Comparison of ENCODE assay signal across 21 mouse cellular contexts in the genomic region with DNA sequence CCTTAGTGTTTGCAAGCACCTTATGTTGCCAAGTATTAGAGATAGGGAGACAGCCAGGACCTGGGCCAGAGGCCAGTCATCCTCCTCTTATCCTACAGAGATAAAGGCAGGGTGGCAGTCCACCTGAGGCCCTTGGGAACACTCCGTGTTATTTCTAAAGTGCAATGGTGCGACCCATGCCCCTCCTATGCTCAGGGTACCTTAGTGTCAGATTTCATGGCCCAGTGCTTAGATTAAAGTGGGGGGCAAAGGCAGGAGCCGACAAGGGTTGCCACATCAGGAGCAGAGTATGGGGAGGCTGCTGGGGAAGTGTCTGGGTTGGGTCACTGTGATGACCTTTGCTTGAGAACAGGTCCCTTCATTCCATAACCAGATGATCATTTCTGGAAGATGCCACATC. TPM values are rescaled to one million over a fixed set of nuclear protein-coding genes. Genes with fewer than 3 reads are reported as not detected.
A peak's percentile ranks its signal among the peaks of the same experiment; 100 is the strongest.
DNase-seq lines count a peak whose midpoint lies in the region.
"Had no signal": no experiment of that assay in that cellular context is flagged by ENCODE, and none has a peak within 500 bp of the region (broad histone marks: within the 10 kb centered on the region; RNA-seq: fewer than 3 reads in every experiment).

No protein-coding gene starts in this region.

- H3K36me3 ChIP-seq in heart, embryonic 10.5 days: peaks cover 50% of the 10 kb centered on the region

- DNase-seq in heart, adult 11 months: peak; percentile 90
- no peak for DNase-seq in heart, postnatal 25 days (ENCODE audit: low spot score)
- DNase-seq in heart, embryonic 10.5 days (ENCODE audit: low spot score): peak; percentile 64
- DNase-seq in heart, adult 9 months (ENCODE audit: low spot score in 2 of 2): no peak
- DNase-seq in urinary bladder, adult 2 months (ENCODE audit: low spot score): peak; percentile 11
- no peak for DNase-seq in urinary bladder, postnatal 14 days (ENCODE audit: low spot score)
- DNase-seq: adrenal gland, adult 2 months; adrenal gland, adult 8-10 months; adrenal gland, postnatal 10 days; adrenal gland, postnatal 14 days; adrenal gland, postnatal 25 days; adrenal gland, postnatal 36 days; B cell, adult 2 months; cerebellum, adult 11 months; cerebellum, adult 11-12 months; cerebellum, adult 18-20 months had no signal

- intact Hi-C loops in heart, postnatal 25 days (cut with DNase I): no loop called here

- no peak overlapping the region for H3K4me3 ChIP-seq in heart, embryonic 10.5 days

- H3K4me1 ChIP-seq in heart, embryonic 10.5 days: no peaks in the 10 kb centered on the region

- no peak overlapping the region for H3K27ac ChIP-seq in heart, embryonic 10.5 days

- no peaks in the 10 kb centered on the region for H3K9me3 ChIP-seq in heart, embryonic 10.5 days
- H3K9me3 ChIP-seq: G1E had no signal

- no peaks in the 10 kb centered on the region for H3K27me3 ChIP-seq in heart, embryonic 10.5 days (ENCODE audit: insufficient read depth, poor library complexity, severe bottlenecking)
- H3K27me3 ChIP-seq: CH12.LX, Patski had no signal

- WGBS in heart, embryonic 10.5 days: 74% methylated on average over 3 of the region's 3 CpGs

RNA-seq across cellular contexts. Expression of a gene that starts 18.7 kb away (rescaled TPM):
- not detected for total RNA-seq in heart, postnatal 25 days (2021)
- polyA plus RNA-seq in heart, embryonic 10.5 days (2016; fragmentation: Nextera tagmentation; extraction: Ambion mirVana): 0.34 and 0.45 TPM in 2 replicates
- polyA plus RNA-seq in urinary bladder, adult 2 months (2012; rRNA removed): 0.10 TPM in 1 of 2 replicates, not detected in the other
- total RNA-seq: adrenal gland, adult 18-20 months; adrenal gland, adult 2 months; adrenal gland, postnatal 10 days; adrenal gland, postnatal 14 days; adrenal gland, postnatal 25 days; adrenal gland, postnatal 36 days had no signal
- polyA plus RNA-seq: adrenal gland, adult 2 months; CD4-positive, CD25-positive, alpha-beta regulatory T cell, adult 4 months; G1E had no signal

RNA-seq across cellular contexts. Expression of a gene that starts 43.7 kb away (rescaled TPM):
- total RNA-seq in heart, postnatal 25 days (2021): 10 to 100 TPM; 82.2 to 88.1 TPM
- polyA plus RNA-seq in heart, embryonic 10.5 days (2016; fragmentation: Nextera tagmentation; extraction: Ambion mirVana): 90.2 and 91.9 TPM in 2 replicates
- 59.4 and 67.6 TPM in 2 replicates for polyA plus RNA-seq in urinary bladder, adult 2 months (2012; rRNA removed)

Comparison
In these comparisons a context has a peak if more than half of its experiments do, and no peak if none do; other contexts are left out.
1. DNase-seq: peak in heart, adult 11 months (single experiment), heart, embryonic 10.5 days (single experiment) and urinary bladder, adult 2 months (single experiment); none in heart, postnatal 25 days (single experiment), heart, adult 9 months (0 of 2) and urinary bladder, postnatal 14 days (single experiment).